Mouse (Mus musculus) liver, adult 2 months (tissue): ENCODE results near the gene Atrn. TPM values are rescaled to one million over a fixed set of nuclear protein-coding genes. Genes with fewer than 3 reads are reported as not detected.
"Not testable (repeated sequence)": the region's sequence is repeated elsewhere in the genome, so short reads cannot be mapped to it uniquely, and the experiment has no call there.

Source experiments
- DNase-seq: peaks from one replicate; pipeline ENCODE4 v3.0.0-alpha.2; 2011; ENCODE audit warnings: low read depth, low spot score; ENCODE audit errors: extremely low read depth
- H3K27ac ChIP-seq: fragments of 200-500 bp; replicated peaks from 2 replicates; pipeline ENCODE4 v1.5.1; 2012; ENCODE audit warnings: low read depth, mild to moderate bottlenecking, control low read depth, inconsistent platforms, low read length; ENCODE audit not compliant: insufficient read depth
- H3K27me3 ChIP-seq: fragments of 200-500 bp; 2 replicates; pipeline ENCODE4 v1.6.1; 2012; ENCODE audit warnings: mild to moderate bottlenecking, moderate library complexity, low read length, inconsistent platforms; ENCODE audit not compliant: control insufficient read depth, insufficient read depth
- H3K36me3 ChIP-seq: fragments of 200-500 bp; 2 replicates; pipeline ENCODE4 v1.6.1; 2012; ENCODE audit warnings: low read length, inconsistent platforms; ENCODE audit not compliant: control insufficient read depth, insufficient read depth
- H3K4me1 ChIP-seq: fragments of 200-500 bp; 2 replicates; pipeline ENCODE4 v1.6.1; 2011; ENCODE audit warnings: low read length; ENCODE audit not compliant: control insufficient read depth, insufficient read depth
- H3K4me3 ChIP-seq: fragments of 200-500 bp; 2 replicates; pipeline ENCODE4 v1.5.1; 2011; ENCODE audit warnings: low read depth, mild to moderate bottlenecking, control low read depth, low read length, moderate library complexity; ENCODE audit not compliant: insufficient read depth
- H3K79me2 ChIP-seq: fragments of 200-500 bp; 2 replicates; pipeline ENCODE4 v1.6.1; 2012; ENCODE audit warnings: inconsistent platforms, mild to moderate bottlenecking, low read length, moderate library complexity; ENCODE audit not compliant: control insufficient read depth, insufficient read depth
- H3K9ac ChIP-seq: fragments of 200-500 bp; 2 replicates; pipeline ENCODE4 v1.6.1; 2012; ENCODE audit warnings: low read depth, mild to moderate bottlenecking, control low read depth, inconsistent platforms, low read length
- CTCF ChIP-seq: fragments of 200-500 bp; IDR thresholded peaks from 2 replicates; pipeline ENCODE4 v1.5.1; 2011; ENCODE audit warnings: low read depth, low read length, control low read depth
- POLR2A ChIP-seq: fragments of 200-500 bp; IDR thresholded peaks from 2 replicates; pipeline ENCODE4 v1.6.1; 2011; ENCODE audit warnings: low read length, control low read depth; ENCODE audit not compliant: insufficient read depth; ENCODE audit errors: extremely low read depth
- WGBS: fragments of 180-500 bp; shearing (Covaris S2); methylation state at CpG from one replicate; pipeline ENCODE4 v1.1.7; 2018; 5-methylcytosine and 5-hydroxymethylcytosine counted together
- polyA plus RNA-seq: library from polyadenylated mRNA; depleted of rRNA; stranded (reverse); fragments of >200 nt; gene quantifications from 2 replicates; pipeline ENCODE4 v1.2.3, GENCODE M21; 2012
- total RNA-seq: library from RNA; depleted of rRNA; stranded (reverse); fragments of >200 nt; gene quantifications from 2 replicates; pipeline ENCODE4 v1.2.3, GENCODE M21; 2014

Gene Atrn
- total and polyA plus RNA-seq, 2 experiments = 16.6 to 27.2 TPM

- peak; percentile 8; the same call in 1 of the 2 replicates for TF ChIP-seq CTCF
- no peak for TF ChIP-seq POLR2A
- no peaks in the 10 kb centered on the region for H3K79me2 ChIP-seq
- H3K4me1 ChIP-seq = peaks cover 10% of the 10 kb centered on the region
- DNase-seq = peak; percentile 91
- peaks cover 13% of the 10 kb centered on the region for H3K36me3 ChIP-seq
- H3K27ac ChIP-seq = peak overlapping the region; percentile 54
- 9% methylated on average over 9 of the region's 9 CpGs for WGBS
- H3K27me3 ChIP-seq = no peaks in the 10 kb centered on the region
- no peak overlapping the region for H3K4me3 ChIP-seq
- H3K9ac ChIP-seq = peak overlapping the region; percentile 9
These were observed 123.0 kb downstream of the Atrn start for GRCm38 (mm10) chr2:131029065-131029935.

- Histone ChIP-seq H3K9ac (no peak overlapping the region), H3K27me3 (no peaks in the 10 kb centered on the region), H3K36me3 (peaks cover 6% of the 10 kb centered on the region; the same call in 1 of the 2 replicates), H3K79me2 (no peaks in the 10 kb centered on the region), H3K27ac (no peak overlapping the region), H3K4me3 (no peak overlapping the region), H3K4me1 (peaks cover 10% of the 10 kb centered on the region)
- no peak for DNase-seq
- 55% methylated on average over 2 of the region's 2 CpGs for WGBS
- TF ChIP-seq CTCF (no peak), POLR2A (no peak)
These were observed 124.3 kb downstream of the Atrn start for GRCm38 (mm10) chr2:131030561-131030960.

- no peak overlapping the region for H3K4me3 ChIP-seq
- no peak overlapping the region for H3K27ac ChIP-seq
- no peak for TF ChIP-seq CTCF
- TF ChIP-seq POLR2A = no peak
- H3K36me3 ChIP-seq = peaks cover 4% of the 10 kb centered on the region; the same call in 1 of the 2 replicates
- no peaks in the 10 kb centered on the region for H3K27me3 ChIP-seq
- peaks cover 10% of the 10 kb centered on the region for H3K4me1 ChIP-seq
- H3K79me2 ChIP-seq = no peaks in the 10 kb centered on the region
- no peak for DNase-seq
- 89% methylated on average over 1 of the region's 1 CpGs for WGBS
- no peak overlapping the region for H3K9ac ChIP-seq
These were observed 124.7 kb downstream of the Atrn start for GRCm38 (mm10) chr2:131030998-131031397.

GRCm38 (mm10) chr2:131031406-131031805 is 125.1 kb downstream of the Atrn start:
- not testable (repeated sequence) for H3K4me3 ChIP-seq, H3K36me3 ChIP-seq, DNase-seq, H3K9ac ChIP-seq, H3K79me2 ChIP-seq, H3K27me3 ChIP-seq, H3K27ac ChIP-seq
- 76% methylated on average over 1 of the region's 1 CpGs for WGBS
- H3K4me1 ChIP-seq = peaks cover 10% of the 10 kb centered on the region

GRCm38 (mm10) chr2:131036343-131036742 is 130.0 kb downstream of the Atrn start:
- no peak overlapping the region for H3K27ac ChIP-seq
- 96% methylated on average over 2 of the region's 2 CpGs for WGBS

GRCm38 (mm10) chr2:131036757-131037156 is 130.5 kb downstream of the Atrn start:
- Histone ChIP-seq H3K79me2 (no peaks in the 10 kb centered on the region), H3K36me3 (no peaks in the 10 kb centered on the region), H3K27ac (no peak overlapping the region), H3K27me3 (peaks cover 11% of the 10 kb centered on the region), H3K4me3 (no peak overlapping the region), H3K4me1 (peaks cover 3% of the 10 kb centered on the region; the same call in 1 of the 2 replicates), H3K9ac (no peak overlapping the region)
- TF ChIP-seq CTCF (no peak), POLR2A (no peak)
- no peak for DNase-seq

More at GRCm38 (mm10) chr2:131036343-131036742, 130.0 kb downstream of the Atrn start:
- Histone ChIP-seq H3K36me3 (no peaks in the 10 kb centered on the region), H3K27me3 (peaks cover 8% of the 10 kb centered on the region), H3K4me3 (no peak overlapping the region), H3K4me1 (no peaks in the 10 kb centered on the region), H3K9ac (no peak overlapping the region), H3K79me2 (no peaks in the 10 kb centered on the region)
- no peak for DNase-seq
- TF ChIP-seq POLR2A = no peak
- TF ChIP-seq CTCF = no peak
